Mouse (Mus musculus) heart, postnatal 14 days (tissue): ENCODE measurements at regions not wholly inside any gene's neighbourhood (a gene's known extent, or its start where the extent isn't known, plus 50 kb on each side); places are given as distances from the start of the nearest gene placed in this dataset.

Experiments
- DNase-seq, 2 experiments: peaks; one replicate each; pipeline ENCODE4 v3.0.0; 2021 to 2022
- intact Hi-C: fragments of 180-260 bp; cut with DNase I; formaldehyde crosslinking; loops from one replicate; pipeline ENCODE4 v1.15.1; 2025

- no peak for DNase-seq
- intact Hi-C loops, result no loop called here
Observed at GRCm38 (mm10) chr4:84028120-84028519, 502.8 kb downstream of the Ccdc171 start.

- no peak for DNase-seq
- intact Hi-C loops, result no loop called here
Observed at GRCm38 (mm10) chr4:84030916-84031315, 505.6 kb downstream of the Ccdc171 start.

- DNase-seq, result no peak
- intact Hi-C loops, result no loop called here
Observed at GRCm38 (mm10) chr4:84032505-84032904, 507.2 kb downstream of the Ccdc171 start.

GRCm38 (mm10) chr4:84035347-84035746, 510.0 kb downstream of the Ccdc171 start:
- DNase-seq, result no peak
- intact Hi-C loops, result no loop called here

GRCm38 (mm10) chr4:84037535-84037934, 512.2 kb downstream of the Ccdc171 start:
- intact Hi-C loops, result no loop called here
- no peak for DNase-seq

GRCm38 (mm10) chr4:84050243-84050642, 524.9 kb downstream of the Ccdc171 start:
- intact Hi-C loops, result no loop called here
- no peak for DNase-seq

GRCm38 (mm10) chr4:84056863-84057502, 531.6 kb downstream of the Ccdc171 start:
- intact Hi-C loops, result no loop called here
- no peak for DNase-seq

- no peak for DNase-seq
- intact Hi-C loops, result loop anchor here (5.0 to 10.0 kb wide), 2 partner anchors 48 to 485 kb away; no protein-coding TSS in a partner anchor
Observed at GRCm38 (mm10) chr4:84060187-84060586, 534.8 kb downstream of the Ccdc171 start.

GRCm38 (mm10) chr4:84063755-84064154, 538.4 kb downstream of the Ccdc171 start:
- intact Hi-C loops, result loop anchor here (5.0 to 10.0 kb wide), 2 partner anchors 51 to 481 kb away; no protein-coding TSS in a partner anchor
- no peak for DNase-seq

- intact Hi-C loops, result loop anchor here (5.0 to 10.0 kb wide), 3 partner anchors 53 to 480 kb away; no protein-coding TSS in a partner anchor
- peak; percentile 83 to 92 for DNase-seq
Observed at GRCm38 (mm10) chr4:84064614-84065456, 539.5 kb downstream of the Ccdc171 start.

- DNase-seq, result no peak
- intact Hi-C loops, result loop anchor here (5.0 to 10.0 kb wide), 2 partner anchors 273 to 479 kb away; no protein-coding TSS in a partner anchor
Observed at GRCm38 (mm10) chr4:84065457-84066124, 540.2 kb downstream of the Ccdc171 start.

GRCm38 (mm10) chr4:84067931-84068575, 542.7 kb downstream of the Ccdc171 start:
- intact Hi-C loops, result loop anchor here (5.0 to 10.0 kb wide), 2 partner anchors 276 to 477 kb away; no protein-coding TSS in a partner anchor
- no peak for DNase-seq

- intact Hi-C loops, result loop anchor here (5.0 to 10.0 kb wide), 2 partner anchors 277 to 476 kb away; no protein-coding TSS in a partner anchor
- no peak for DNase-seq
Observed at GRCm38 (mm10) chr4:84068947-84069663, 543.8 kb downstream of the Ccdc171 start.

- intact Hi-C loops, result loop anchor here (5.0 to 10.0 kb wide), 2 partner anchors 277 to 475 kb away; no protein-coding TSS in a partner anchor
- no peak for DNase-seq
Observed at GRCm38 (mm10) chr4:84069681-84070080, 544.3 kb downstream of the Ccdc171 start.

GRCm38 (mm10) chr4:84070089-84070488, 544.7 kb downstream of the Ccdc171 start:
- DNase-seq, result no peak
- intact Hi-C loops, result no loop called here

GRCm38 (mm10) chr4:84072096-84072495, 546.8 kb downstream of the Ccdc171 start:
- intact Hi-C loops, result no loop called here
- no peak for DNase-seq

GRCm38 (mm10) chr4:84076526-84076925, 551.2 kb downstream of the Ccdc171 start:
- no peak for DNase-seq
- intact Hi-C loops, result no loop called here

- intact Hi-C loops, result no loop called here
Observed at GRCm38 (mm10) chr4:84079516-84079915, 554.2 kb downstream of the Ccdc171 start.

GRCm38 (mm10) chr4:84081518-84081917, 556.2 kb downstream of the Ccdc171 start:
- intact Hi-C loops, result no loop called here
- DNase-seq, result no peak

More at GRCm38 (mm10) chr4:84079516-84079915, 554.2 kb downstream of the Ccdc171 start:
- DNase-seq, result no peak
